Mouse (Mus musculus) cerebellum, adult 9-11 months (tissue): ENCODE data around the gene Dph6.
"Not testable (repeated sequence)": the region's sequence is repeated elsewhere in the genome, so short reads cannot be mapped to it uniquely, and the experiment has no call there.

ENCODE experiments used
- DNase-seq: peaks from one replicate; pipeline ENCODE4 v3.0.0; 2022

The Dph6 gene

GRCm38 (mm10) chr2:114654365-114655239 lies at the start of gene Dph6:
TSS of gene Dph6 (minus strand) at chr2:114654964.
- peak; percentile 88 for DNase-seq

- no peak for DNase-seq
Observed at GRCm38 (mm10) chr2:114700966-114701685, 46.4 kb upstream of the Dph6 start.

GRCm38 (mm10) chr2:114691607-114692006 lies 36.8 kb upstream of the Dph6 start:
- DNase-seq, result no peak

- DNase-seq, result no peak
Observed at GRCm38 (mm10) chr2:114687483-114687882, 32.7 kb upstream of the Dph6 start.

GRCm38 (mm10) chr2:114687081-114687480 lies 32.3 kb upstream of the Dph6 start:
- DNase-seq, result no peak

- no peak for DNase-seq
Observed at GRCm38 (mm10) chr2:114673831-114674230, 19.1 kb upstream of the Dph6 start.

- no peak for DNase-seq
Observed at GRCm38 (mm10) chr2:114670983-114671382, 16.2 kb upstream of the Dph6 start.

GRCm38 (mm10) chr2:114658954-114659353 lies 4.2 kb upstream of the Dph6 start:
- no peak for DNase-seq

- no peak for DNase-seq
Observed at GRCm38 (mm10) chr2:114646240-114646639, 8.5 kb downstream of the Dph6 start.

GRCm38 (mm10) chr2:114643832-114644231 lies 10.9 kb downstream of the Dph6 start:
- no peak for DNase-seq

- DNase-seq, result peak; percentile 8
Observed at GRCm38 (mm10) chr2:114624683-114625082, 30.1 kb downstream of the Dph6 start.

- DNase-seq, result no peak
Observed at GRCm38 (mm10) chr2:114622550-114622939, 32.2 kb downstream of the Dph6 start.

GRCm38 (mm10) chr2:114621781-114622549 lies 32.8 kb downstream of the Dph6 start:
- no peak for DNase-seq

- no peak for DNase-seq
Observed at GRCm38 (mm10) chr2:114611576-114611975, 43.2 kb downstream of the Dph6 start.

- DNase-seq, result no peak
Observed at GRCm38 (mm10) chr2:114610110-114610509, 44.7 kb downstream of the Dph6 start.

- not testable (repeated sequence) for DNase-seq
Observed at GRCm38 (mm10) chr2:114605202-114605601, 49.6 kb downstream of the Dph6 start.

GRCm38 (mm10) chr2:114601174-114601573 lies 53.6 kb downstream of the Dph6 start:
- no peak for DNase-seq

- no peak for DNase-seq
Observed at GRCm38 (mm10) chr2:114599793-114600192, 55.0 kb downstream of the Dph6 start.

GRCm38 (mm10) chr2:114593393-114593792 lies 61.4 kb downstream of the Dph6 start:
- no peak for DNase-seq

- no peak for DNase-seq
Observed at GRCm38 (mm10) chr2:114580714-114581113, 74.0 kb downstream of the Dph6 start.

GRCm38 (mm10) chr2:114543000-114543622 lies 111.7 kb downstream of the Dph6 start:
- no peak for DNase-seq

GRCm38 (mm10) chr2:114542325-114542724 lies 112.4 kb downstream of the Dph6 start:
- DNase-seq, result no peak

- peak; percentile 8 for DNase-seq
Observed at GRCm38 (mm10) chr2:114540416-114540815, 114.3 kb downstream of the Dph6 start.
